Mouse (Mus musculus) mouse trophoblast stem cell (cell line): Measurements from ENCODE around the gene Ssh2.
"Not testable (repeated sequence)": the region's sequence is repeated elsewhere in the genome, so short reads cannot be mapped to it uniquely, and the experiment has no call there.

Experiments used
- in situ Hi-C, 2 experiments: fragments of 300-500 bp; cut with MseI, MboI; formaldehyde crosslinking; loops; 2 replicates in 1 of 2; 3 replicates in 1 of 2; pipeline ENCODE4 v1.15.1; 2025

The Ssh2 gene

GRCm38 (mm10) chr11:77348142-77348741, 132.2 kb downstream of the Ssh2 start:
- in situ Hi-C loops: no loop called here

- in situ Hi-C loops: no loop called here
These were observed 132.9 kb downstream of the Ssh2 start for GRCm38 (mm10) chr11:77348985-77349384.

DNA sequence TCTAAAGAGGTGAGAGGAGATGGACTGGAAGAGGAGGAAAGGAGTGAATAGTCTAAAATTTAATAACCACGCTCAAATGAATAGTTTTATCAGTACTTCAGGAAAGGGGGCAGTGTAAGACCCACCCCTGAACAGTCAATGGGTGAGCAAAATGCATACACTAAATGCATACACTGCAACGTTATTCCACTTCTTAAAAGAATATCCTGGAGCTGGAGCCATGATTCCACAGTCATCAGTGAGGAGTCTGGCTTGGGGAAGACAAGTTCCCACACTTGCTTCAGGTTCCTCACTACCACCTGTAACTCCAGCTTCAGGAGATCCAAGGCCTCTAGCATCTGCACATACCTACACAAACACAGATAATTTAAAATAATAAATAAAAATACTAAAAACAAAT, 133.6 kb downstream of the Ssh2 start:
- in situ Hi-C loops: no loop called here

GRCm38 (mm10) chr11:77355055-77355454, 139.0 kb downstream of the Ssh2 start:
- in situ Hi-C loops: no loop called here

DNA sequence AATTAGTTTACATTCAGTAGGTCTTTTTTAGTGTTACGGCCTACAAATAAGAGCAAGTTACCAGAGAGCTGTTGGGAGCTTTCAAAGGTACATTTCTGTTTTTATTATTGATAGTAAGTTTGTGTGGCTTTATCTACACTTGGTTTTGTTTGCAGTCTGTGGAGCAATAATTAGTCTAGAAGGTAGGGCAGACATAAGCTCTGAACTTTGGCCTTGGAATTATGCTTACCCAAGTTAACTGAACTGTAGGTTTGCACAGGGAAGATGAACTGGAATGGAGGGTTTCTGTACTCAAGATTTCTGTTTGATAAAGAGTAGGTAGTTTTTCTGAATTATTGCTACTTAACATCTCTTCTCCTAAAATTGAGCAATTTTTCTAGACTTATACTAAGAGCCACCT, 141.8 kb downstream of the Ssh2 start:
- in situ Hi-C loops: no loop called here

DNA sequence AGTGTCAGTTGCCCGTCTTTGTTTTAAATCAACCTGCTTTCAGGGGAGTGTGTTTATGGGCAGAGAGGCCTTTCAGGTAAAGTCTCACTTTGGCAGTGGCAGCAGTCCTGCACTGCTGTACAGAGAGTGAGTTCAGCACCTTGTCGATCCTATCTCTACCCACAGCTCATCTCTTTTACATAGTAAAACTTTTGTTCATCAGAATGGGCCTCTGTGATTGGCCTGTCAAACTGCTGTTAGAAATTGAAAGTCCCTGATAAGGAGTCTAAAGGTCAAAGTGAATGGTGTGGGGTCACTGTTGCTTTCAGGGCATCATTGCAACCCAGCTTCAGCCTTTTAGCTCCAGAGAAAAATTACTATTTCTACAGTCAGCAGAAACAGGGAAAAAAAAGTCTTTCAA, 147.4 kb downstream of the Ssh2 start:
- in situ Hi-C loops: no loop called here

DNA sequence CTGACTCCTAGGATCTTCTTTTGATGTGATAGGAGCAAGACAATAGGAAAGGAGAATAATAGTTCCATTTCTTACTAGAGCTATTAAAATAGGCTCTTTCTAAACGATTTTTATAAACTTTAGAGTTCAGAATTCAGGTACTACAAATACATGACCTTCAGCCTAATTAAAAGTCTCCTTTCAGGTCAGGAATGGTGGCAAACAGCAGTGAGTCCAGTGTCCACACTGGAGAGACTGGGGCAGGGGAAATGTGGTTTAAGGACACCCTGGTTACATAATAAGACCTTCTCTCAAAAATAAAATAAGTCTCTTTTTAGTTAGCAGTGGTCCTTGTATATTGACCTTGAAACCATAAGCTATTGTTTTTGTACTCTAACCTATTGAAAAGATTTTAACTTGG, 148.3 kb downstream of the Ssh2 start:
- in situ Hi-C loops: no loop called here

DNA sequence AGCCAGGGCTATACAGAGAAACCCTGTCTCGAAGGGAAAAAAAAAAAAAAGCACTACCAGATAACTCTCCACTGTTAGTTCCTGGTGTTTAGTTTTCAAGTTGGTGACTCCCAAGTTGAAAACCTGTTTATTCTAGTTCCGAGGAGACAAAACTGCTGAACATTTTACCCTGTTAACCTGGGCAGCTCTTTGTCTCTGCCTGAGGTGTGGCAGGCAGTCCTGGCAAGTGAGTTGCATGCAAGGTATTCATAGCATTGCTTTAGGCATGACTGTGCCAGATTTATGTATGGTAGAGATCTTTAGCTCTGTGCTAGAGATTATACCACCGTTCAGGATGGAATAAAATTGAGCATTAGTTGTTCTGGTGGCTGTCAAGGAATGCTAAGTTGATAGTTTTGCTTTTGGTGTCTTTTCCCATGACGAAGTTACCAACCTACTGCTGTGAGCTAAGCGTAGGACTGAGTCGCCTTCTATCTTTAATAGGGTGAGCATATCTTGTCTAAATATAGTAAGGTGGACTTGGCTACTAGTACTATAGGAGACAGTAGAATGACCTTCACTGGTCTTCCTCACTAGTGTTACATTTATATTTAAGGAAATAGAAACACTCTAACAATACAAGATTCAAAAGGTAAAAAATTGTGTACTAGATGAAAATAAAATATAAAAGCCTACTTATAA, 149.8 kb downstream of the Ssh2 start:
- in situ Hi-C loops: no loop called here

GRCm38 (mm10) chr11:77367541-77368270, 151.6 kb downstream of the Ssh2 start:
- in situ Hi-C loops: no loop called here

DNA sequence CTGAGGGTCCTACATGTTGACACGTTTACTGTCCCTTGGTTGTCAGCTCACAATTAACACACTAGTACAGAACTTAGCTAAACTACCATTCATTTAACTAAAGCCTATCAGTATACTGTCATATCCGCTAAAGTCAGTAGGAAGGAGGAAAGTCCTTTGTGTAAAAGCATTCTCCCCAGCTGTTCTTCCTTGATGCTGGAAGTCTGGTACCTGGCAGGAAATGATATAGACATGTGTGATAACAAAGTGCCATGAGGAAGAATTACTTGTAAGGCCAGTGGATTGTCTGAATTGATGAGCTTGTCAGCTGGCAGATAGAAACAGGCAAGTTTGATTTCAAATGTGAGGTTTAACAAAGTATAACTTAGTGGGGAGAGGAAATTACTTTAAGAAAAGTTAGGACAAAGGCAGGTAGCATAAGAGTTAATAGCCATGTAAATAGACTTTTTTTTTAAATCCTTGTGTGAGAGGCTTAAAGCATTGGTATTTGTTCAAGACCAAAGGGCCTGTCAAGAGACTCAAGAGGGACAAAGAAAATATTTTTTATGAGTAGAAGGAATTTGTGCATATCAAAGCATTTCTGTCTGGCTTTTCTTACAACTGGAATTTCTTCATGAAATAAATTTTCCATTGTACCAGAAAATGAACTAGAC, 153.2 kb downstream of the Ssh2 start:
- in situ Hi-C loops: no loop called here

DNA sequence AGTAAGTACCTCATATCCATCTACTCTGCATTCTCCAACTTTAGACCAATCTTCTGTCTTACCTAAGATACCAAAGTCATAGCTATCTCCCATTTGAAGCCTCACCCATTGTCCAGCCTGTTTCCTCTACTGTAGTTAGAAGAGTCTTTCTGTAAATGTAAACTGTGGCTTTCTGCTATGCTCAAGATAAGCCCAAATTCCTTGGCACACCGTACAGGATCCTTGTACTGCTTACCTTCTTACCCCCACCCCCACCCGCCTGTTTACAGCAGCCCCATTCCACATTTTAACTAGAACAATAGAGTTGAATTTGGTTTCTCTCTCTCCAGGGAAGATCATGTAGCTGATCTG, 153.7 kb downstream of the Ssh2 start:
- in situ Hi-C loops: no loop called here

GRCm38 (mm10) chr11:77371088-77371487, 155.0 kb downstream of the Ssh2 start:
- in situ Hi-C loops: no loop called here

DNA sequence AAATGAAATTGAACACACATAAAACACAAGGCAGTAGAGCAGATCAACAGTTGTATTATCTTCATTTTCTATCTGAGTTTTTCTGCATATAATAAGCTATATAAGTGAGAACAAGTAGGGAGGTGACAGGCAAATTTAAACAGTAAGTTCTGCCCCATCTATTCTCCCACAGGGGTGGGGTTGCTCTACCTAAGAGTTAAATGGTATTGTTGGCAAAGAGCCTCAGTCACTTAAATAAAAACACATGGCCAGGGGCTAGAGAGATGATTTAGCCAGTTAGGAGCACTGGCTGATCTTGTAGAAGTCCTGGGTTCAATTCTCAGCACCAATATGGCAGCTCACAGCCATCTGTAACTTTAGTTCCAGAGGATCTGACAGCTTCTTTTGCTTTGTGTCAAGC, 155.6 kb downstream of the Ssh2 start:
- in situ Hi-C loops: no loop called here

GRCm38 (mm10) chr11:77372196-77372904, 156.3 kb downstream of the Ssh2 start:
- in situ Hi-C loops: no loop called here

- in situ Hi-C loops: no loop called here
These were observed 162.5 kb downstream of the Ssh2 start for GRCm38 (mm10) chr11:77378622-77379021.

- in situ Hi-C loops: no loop called here
These were observed 165.1 kb downstream of the Ssh2 start for GRCm38 (mm10) chr11:77381174-77381573.

GRCm38 (mm10) chr11:77384151-77384550, 168.1 kb downstream of the Ssh2 start:
- in situ Hi-C loops: no loop called here

DNA sequence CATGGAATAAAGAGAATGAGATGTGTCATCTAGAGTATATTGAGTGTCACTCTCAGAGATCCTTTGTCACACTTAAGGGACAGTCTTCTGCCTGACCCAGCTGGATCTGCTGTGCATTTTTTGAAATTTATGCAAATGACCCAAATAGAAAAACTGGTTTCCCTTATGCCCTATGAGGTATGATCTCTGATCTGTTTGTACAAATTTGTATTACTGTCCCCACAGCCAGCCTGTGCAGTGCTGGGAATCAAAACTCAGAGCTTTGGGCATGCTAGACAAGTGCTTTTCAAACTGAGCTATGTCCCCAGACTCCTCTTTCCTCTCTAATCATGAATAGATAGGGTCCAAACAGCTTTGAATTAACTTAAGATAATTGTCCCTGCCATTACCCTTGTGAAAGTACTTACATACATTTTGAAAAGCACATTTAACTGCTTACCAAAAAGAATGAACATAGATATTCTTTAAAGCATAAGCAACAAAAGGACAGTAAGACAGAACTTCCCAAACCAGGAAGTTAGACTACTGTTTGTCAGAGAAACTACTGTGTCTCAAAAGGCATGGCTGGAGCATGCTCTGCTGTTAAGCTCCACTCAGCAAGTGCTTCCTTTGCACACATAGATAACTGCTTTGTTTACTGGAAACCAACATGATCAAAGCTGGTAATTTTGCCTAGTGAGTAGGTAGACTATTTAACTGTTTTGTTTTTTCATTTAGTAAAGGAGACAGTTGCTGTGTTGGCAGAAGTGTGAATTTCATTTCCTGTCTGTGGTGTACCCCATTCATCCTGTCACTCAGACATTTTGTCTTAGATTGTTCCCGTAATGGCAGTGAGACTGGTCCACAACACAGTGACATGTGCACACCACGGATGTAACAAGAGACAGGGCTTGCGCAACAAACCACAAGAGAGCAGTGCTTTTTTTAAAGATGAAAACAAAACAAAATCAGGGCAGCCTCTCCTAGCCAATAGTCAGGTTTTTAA, 169.9 kb downstream of the Ssh2 start:
- in situ Hi-C loops: no loop called here

DNA sequence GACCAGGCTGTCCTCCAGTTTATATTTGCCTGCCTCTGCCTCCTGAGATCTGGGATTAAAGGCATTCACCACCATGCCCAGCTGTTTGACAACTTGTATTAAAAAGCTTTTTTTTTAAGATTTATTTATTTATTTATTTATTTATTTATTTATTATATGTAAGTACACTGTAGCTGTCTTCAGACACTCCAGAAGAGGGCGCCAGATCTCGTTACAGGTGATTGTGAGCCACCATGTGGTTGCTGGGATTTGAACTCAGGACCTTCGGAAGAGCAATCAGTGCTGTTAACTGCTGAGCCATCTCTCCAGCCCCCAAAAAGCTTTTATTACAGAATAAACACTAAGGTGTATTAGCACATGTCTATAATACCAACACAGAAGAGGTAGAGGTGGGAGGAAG, 172.1 kb downstream of the Ssh2 start:
- in situ Hi-C loops: not testable (repeated sequence)

- in situ Hi-C loops: no loop called here
These were observed 179.5 kb downstream of the Ssh2 start for GRCm38 (mm10) chr11:77395539-77395938.

DNA sequence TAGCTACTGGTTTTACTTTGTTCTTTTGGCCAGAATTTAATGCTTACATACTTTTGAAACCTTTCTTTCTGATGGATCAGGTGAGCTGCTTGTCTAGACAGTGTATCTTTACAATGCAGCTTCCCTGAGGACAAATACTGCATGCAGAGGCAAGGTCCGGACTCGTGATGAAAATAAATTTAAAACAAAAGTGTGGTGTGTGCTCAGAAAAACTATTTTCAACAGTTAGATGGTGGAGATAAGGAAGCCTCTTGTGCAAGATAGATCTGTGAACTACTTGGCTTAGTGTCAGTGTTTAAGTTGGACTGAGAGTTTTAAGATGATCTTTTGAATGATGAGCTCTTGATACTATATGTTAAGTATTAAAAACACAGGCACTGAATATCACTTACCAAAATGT, 186.4 kb downstream of the Ssh2 start:
- in situ Hi-C loops: no loop called here
